Mouse (Mus musculus): Measurements from ENCODE around the gene Krtap5-1. TPM values are rescaled to one million over a fixed set of nuclear protein-coding genes. Genes with fewer than 3 reads are reported as not detected.

Gene Krtap5-1
- polyA plus RNA-seq, 1 experiment from 2014 or later = not detected

DNA sequence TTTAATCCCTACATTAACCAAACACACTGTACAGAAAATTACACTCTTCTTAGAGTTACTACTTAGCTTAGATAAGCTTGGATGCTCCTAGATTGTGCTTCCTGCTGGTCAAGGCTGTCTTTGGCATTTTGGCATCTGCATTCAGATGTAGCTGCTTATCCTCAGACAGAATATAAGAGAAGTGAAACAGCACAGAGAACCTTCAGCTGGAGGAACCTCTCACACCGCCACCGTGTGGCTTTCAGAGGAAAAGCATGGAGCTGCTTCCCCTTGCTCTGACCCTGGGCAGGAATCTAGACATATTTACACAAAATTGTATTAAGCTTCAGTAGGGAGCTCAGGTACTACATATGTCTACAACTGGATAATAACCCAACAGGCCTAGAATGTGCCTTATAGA is 41.4 kb downstream of the Krtap5-1 start:
- Histone ChIP-seq H3K9ac (no peak overlapping the region), H3K27me3 (0 out of 2 replicates have a peak, but pooled peaks cover 5% of the 10 kb centered on the region), H3K36me3 (no peaks in the 10 kb centered on the region), H3K4me3 (no peak overlapping the region), H3K4me1 (replicated peaks) (no peaks in the 10 kb centered on the region), H3K9me3 (replicated peaks) (no peaks in the 10 kb centered on the region), H3K27ac (no peak overlapping the region), H3K4me2 (no peak overlapping the region)
- 1% methylated on average over 2 of the region's 2 CpGs for WGBS
- ATAC-seq (replicated peaks; ENCODE audit: insufficient number of reproducible peaks, insufficient read depth, low FRiP score, low read depth) = no peak

- ATAC-seq (replicated peaks; ENCODE audit: insufficient number of reproducible peaks, insufficient read depth, low FRiP score, low read depth) = no peak
- 3% methylated on average over 1 of the region's 1 CpGs for WGBS
- no peak overlapping the region for H3K4me2 ChIP-seq
- H3K27me3 ChIP-seq = 0 out of 2 replicates have a peak, but pooled peaks cover 5% of the 10 kb centered on the region
- H3K9me3 ChIP-seq (replicated peaks) = no peaks in the 10 kb centered on the region
- H3K4me3 ChIP-seq = no peak overlapping the region
- H3K4me1 ChIP-seq (replicated peaks) = no peaks in the 10 kb centered on the region
- H3K27ac ChIP-seq = no peak overlapping the region
- no peaks in the 10 kb centered on the region for H3K36me3 ChIP-seq
- no peak overlapping the region for H3K9ac ChIP-seq
Measured at GRCm38 (mm10) chr7:142249824-142250223, 47.1 kb downstream of the Krtap5-1 start.

Other genes starting within 250 kb of the Krtap5-1 start
- 43.4 and 52.7 TPM in 2 replicates for gene Mob2, start 236.1 kb downstream of the Krtap5-1 start, polyA plus RNA-seq (2015; fragmentation: Nextera tagmentation; extraction: Ambion mirVana)
- gene Dusp8, start 201.3 kb downstream of the Krtap5-1 start, polyA plus RNA-seq (2015; fragmentation: Nextera tagmentation; extraction: Ambion mirVana) = 11.5 and 12.2 TPM in 2 replicates
- not detected in 2 replicates for gene Gm45618, start 176.4 kb downstream of the Krtap5-1 start, polyA plus RNA-seq (2015; fragmentation: Nextera tagmentation; extraction: Ambion mirVana)
- gene Gm39115, start 161.1 kb downstream of the Krtap5-1 start, polyA plus RNA-seq (2015; fragmentation: Nextera tagmentation; extraction: Ambion mirVana) = not detected in 2 replicates
- gene Gm45337, start 152.5 kb downstream of the Krtap5-1 start, polyA plus RNA-seq (2015; fragmentation: Nextera tagmentation; extraction: Ambion mirVana) = not detected in 2 replicates
- gene Gm29735, start 140.0 kb downstream of the Krtap5-1 start, polyA plus RNA-seq (2015; fragmentation: Nextera tagmentation; extraction: Ambion mirVana) = not detected in 2 replicates
- not detected in 2 replicates for gene Gm4553, start 131.4 kb downstream of the Krtap5-1 start, polyA plus RNA-seq (2015; fragmentation: Nextera tagmentation; extraction: Ambion mirVana)
- not detected in 2 replicates for gene Krtap5-2, start 121.1 kb downstream of the Krtap5-1 start, polyA plus RNA-seq (2015; fragmentation: Nextera tagmentation; extraction: Ambion mirVana)
- gene Gm10153, start 106.7 kb downstream of the Krtap5-1 start, polyA plus RNA-seq (2015; fragmentation: Nextera tagmentation; extraction: Ambion mirVana) = not detected in 2 replicates
- gene Krtap5-3, start 95.8 kb downstream of the Krtap5-1 start, polyA plus RNA-seq (2015; fragmentation: Nextera tagmentation; extraction: Ambion mirVana) = not detected in 2 replicates
- gene Gm7579, start 85.3 kb downstream of the Krtap5-1 start, polyA plus RNA-seq (2015; fragmentation: Nextera tagmentation; extraction: Ambion mirVana) = not detected in 2 replicates
- not detected in 2 replicates for gene Krtap5-5, start 67.1 kb downstream of the Krtap5-1 start, polyA plus RNA-seq (2015; fragmentation: Nextera tagmentation; extraction: Ambion mirVana)
- not detected in 2 replicates for gene Gm40460, start 56.0 kb downstream of the Krtap5-1 start, polyA plus RNA-seq (2015; fragmentation: Nextera tagmentation; extraction: Ambion mirVana)
- gene Gm2431, start 38.8 kb downstream of the Krtap5-1 start, polyA plus RNA-seq (2015; fragmentation: Nextera tagmentation; extraction: Ambion mirVana) = not detected in 2 replicates
- gene Gm4559, start 22.8 kb downstream of the Krtap5-1 start, polyA plus RNA-seq (2015; fragmentation: Nextera tagmentation; extraction: Ambion mirVana) = not detected in 2 replicates
- gene Krtap5-4, start 6.4 kb upstream of the Krtap5-1 start, polyA plus RNA-seq (2015; fragmentation: Nextera tagmentation; extraction: Ambion mirVana) = not detected in 2 replicates
- 4.7 and 5.5 TPM in 2 replicates for gene Ifitm10, start 76.6 kb upstream of the Krtap5-1 start, polyA plus RNA-seq (2015; fragmentation: Nextera tagmentation; extraction: Ambion mirVana)
- 1.2 TPM in 1 of 2 replicates, not detected in the other for gene Gm49369, start 85.5 kb upstream of the Krtap5-1 start, polyA plus RNA-seq (2015; fragmentation: Nextera tagmentation; extraction: Ambion mirVana)
- gene Ctsd, start 90.9 kb upstream of the Krtap5-1 start, polyA plus RNA-seq (2015; fragmentation: Nextera tagmentation; extraction: Ambion mirVana) = 389 and 487 TPM in 2 replicates
- gene Syt8, start 137.7 kb upstream of the Krtap5-1 start, polyA plus RNA-seq (2015; fragmentation: Nextera tagmentation; extraction: Ambion mirVana) = 0.48 and 1.7 TPM in 2 replicates
- 16.8 and 16.9 TPM in 2 replicates for gene Tnni2, start 144.7 kb upstream of the Krtap5-1 start, polyA plus RNA-seq (2015; fragmentation: Nextera tagmentation; extraction: Ambion mirVana)
- gene Lsp1, start 163.7 kb upstream of the Krtap5-1 start, polyA plus RNA-seq (2015; fragmentation: Nextera tagmentation; extraction: Ambion mirVana) = 49.6 and 83.5 TPM in 2 replicates
- gene Tnnt3, start 201.7 kb upstream of the Krtap5-1 start, polyA plus RNA-seq (2015; fragmentation: Nextera tagmentation; extraction: Ambion mirVana) = 4.6 and 4.8 TPM in 2 replicates
- gene Mrpl23, start 235.6 kb upstream of the Krtap5-1 start, polyA plus RNA-seq (2015; fragmentation: Nextera tagmentation; extraction: Ambion mirVana) = 17.0 and 18.7 TPM in 2 replicates